Comparison of ENCODE assay signal across 8 mouse cellular contexts in genomic region chr4:82538815-82539214, GRCm38 (mm10).
DNase-seq lines count a peak whose midpoint lies in the region; ATAC-seq lines count a peak whose summit lies in the region.

No protein-coding gene starts in this region.

- H3K4me2 ChIP-seq in embryonic facial prominence, embryonic 14.5 days (ENCODE audit: low read depth, low read length), result peak overlapping the region; percentile 90
- peak overlapping the region; percentile 60 for H3K4me2 ChIP-seq in hindbrain, embryonic 15.5 days
- H3K4me2 ChIP-seq in midbrain, embryonic 15.5 days, result peak overlapping the region; percentile 58

- ATAC-seq in embryonic facial prominence, embryonic 14.5 days (ENCODE audit: low read depth), result no peak
- no peak for ATAC-seq in hindbrain, embryonic 15.5 days (ENCODE audit: low FRiP score, low read depth)
- no peak for ATAC-seq in midbrain, embryonic 15.5 days (replicated peaks)

- H3K4me3 ChIP-seq in heart, embryonic 10.5 days, result peak overlapping the region; percentile 62
- peak overlapping the region; percentile 38 for H3K4me3 ChIP-seq in embryonic facial prominence, embryonic 14.5 days (ENCODE audit: low read depth, low read length)
- H3K4me3 ChIP-seq in hindbrain, embryonic 15.5 days, result peak overlapping the region; percentile 35
- peak overlapping the region; percentile 31 for H3K4me3 ChIP-seq in midbrain, embryonic 15.5 days

- H3K36me3 ChIP-seq in heart, embryonic 10.5 days, result no peaks in the 10 kb centered on the region
- H3K36me3 ChIP-seq in embryonic facial prominence, embryonic 14.5 days (ENCODE audit: control insufficient read depth, insufficient read depth, low read length), result no peaks in the 10 kb centered on the region
- H3K36me3 ChIP-seq in hindbrain, embryonic 15.5 days, result no peaks in the 10 kb centered on the region
- H3K36me3 ChIP-seq in midbrain, embryonic 15.5 days (replicated peaks), result no peaks in the 10 kb centered on the region

- 4% methylated on average over 9 of the region's 9 CpGs for WGBS in heart, embryonic 10.5 days
- 6% methylated on average over 9 of the region's 9 CpGs for WGBS in embryonic facial prominence, embryonic 14.5 days
- WGBS in hindbrain, embryonic 15.5 days, result 6% methylated on average over 9 of the region's 9 CpGs
- 4% methylated on average over 9 of the region's 9 CpGs for WGBS in midbrain, embryonic 15.5 days

- H3K9ac ChIP-seq in embryonic facial prominence, embryonic 14.5 days (ENCODE audit: low read depth, low read length), result peak overlapping the region; percentile 68
- H3K9ac ChIP-seq in hindbrain, embryonic 15.5 days, result peak overlapping the region; percentile 39
- H3K9ac ChIP-seq in midbrain, embryonic 15.5 days, result peak overlapping the region; percentile 25; the same call in 1 of the 2 replicates

- no peaks in the 10 kb centered on the region for H3K9me3 ChIP-seq in heart, embryonic 10.5 days
- H3K9me3 ChIP-seq in embryonic facial prominence, embryonic 14.5 days (ENCODE audit: control insufficient read depth, low read length), result no peaks in the 10 kb centered on the region
- no peaks in the 10 kb centered on the region for H3K9me3 ChIP-seq in hindbrain, embryonic 15.5 days
- H3K9me3 ChIP-seq in midbrain, embryonic 15.5 days, result no peaks in the 10 kb centered on the region

- no peak for DNase-seq in heart, embryonic 10.5 days (ENCODE audit: low spot score)
- no peak for DNase-seq in heart, postnatal 4 days
- peak; percentile 65 for DNase-seq in embryonic facial prominence, embryonic 14.5 days (ENCODE audit: low spot score)
- no peak for DNase-seq in natural killer cell, adult 2 months (ENCODE audit: low spot score in 2 of 2)
- no peak for DNase-seq in layer of hippocampus, postnatal 25 days (ENCODE audit: extremely low spot score in 1 of 2, low spot score in 1 of 2)
- DNase-seq in spleen, postnatal 14 days (ENCODE audit: low spot score in 2 of 2), result no peak

- peaks cover 39% of the 10 kb centered on the region for H3K4me1 ChIP-seq in heart, embryonic 10.5 days
- H3K4me1 ChIP-seq in embryonic facial prominence, embryonic 14.5 days (ENCODE audit: control insufficient read depth, insufficient read depth, low read length), result peaks cover 24% of the 10 kb centered on the region
- H3K4me1 ChIP-seq in hindbrain, embryonic 15.5 days (replicated peaks), result peaks cover 47% of the 10 kb centered on the region
- H3K4me1 ChIP-seq in midbrain, embryonic 15.5 days, result peaks cover 31% of the 10 kb centered on the region

- peak overlapping the region; percentile 86 for H3K27ac ChIP-seq in heart, embryonic 10.5 days
- H3K27ac ChIP-seq in embryonic facial prominence, embryonic 14.5 days (replicated peaks; ENCODE audit: low read depth, low read length), result peak overlapping the region; percentile 49; the same call in 1 of the 2 replicates
- peak overlapping the region; percentile 69 for H3K27ac ChIP-seq in hindbrain, embryonic 15.5 days (replicated peaks)
- 0 out of 2 replicates have a peak overlapping the region, but pooled peaks have one; percentile 26 for H3K27ac ChIP-seq in midbrain, embryonic 15.5 days

- peaks cover 37% of the 10 kb centered on the region for H3K27me3 ChIP-seq in heart, embryonic 10.5 days (ENCODE audit: insufficient read depth, poor library complexity, severe bottlenecking)
- no peaks in the 10 kb centered on the region for H3K27me3 ChIP-seq in embryonic facial prominence, embryonic 14.5 days (replicated peaks; ENCODE audit: control insufficient read depth, insufficient read depth, low read length)
- H3K27me3 ChIP-seq in hindbrain, embryonic 15.5 days, result peaks cover 16% of the 10 kb centered on the region; the same call in 1 of the 2 replicates
- peaks cover 19% of the 10 kb centered on the region for H3K27me3 ChIP-seq in midbrain, embryonic 15.5 days (replicated peaks)

Comparison
In these comparisons a context has a peak if more than half of its experiments do, and no peak if none do; other contexts are left out.
1. H3K27ac ChIP-seq: peak in every context shown above with its lines; median percentile 86 in heart, embryonic 10.5 days; 69 in hindbrain, embryonic 15.5 days; 49 in embryonic facial prominence, embryonic 14.5 days; 26 in midbrain, embryonic 15.5 days.